Mouse (Mus musculus): Measurements from ENCODE around the gene Gm12248.
"Not testable (repeated sequence)": the region's sequence is repeated elsewhere in the genome, so short reads cannot be mapped to it uniquely, and the experiment has no call there.

Gm12248 gene

GRCm38 (mm10) chr11:58102581-58103343 lies 9.8 kb upstream of the Gm12248 start:
- no peak for DNase-seq (ENCODE audit: extremely low spot score, low read depth, low spot score)

- DNase-seq (ENCODE audit: extremely low spot score, low read depth, low spot score) = no peak
Measured at GRCm38 (mm10) chr11:58102146-58102545, 9.2 kb upstream of the Gm12248 start.

GRCm38 (mm10) chr11:58101194-58101720 lies 8.3 kb upstream of the Gm12248 start:
- no peak for DNase-seq (ENCODE audit: extremely low spot score, low read depth, low spot score)

- DNase-seq (ENCODE audit: extremely low spot score, low read depth, low spot score) = no peak
Measured at GRCm38 (mm10) chr11:58100006-58100405, 7.1 kb upstream of the Gm12248 start.

- not testable (repeated sequence) for DNase-seq (ENCODE audit: extremely low spot score, low read depth, low spot score)
Measured at GRCm38 (mm10) chr11:58098366-58098720, 5.4 kb upstream of the Gm12248 start.

DNA sequence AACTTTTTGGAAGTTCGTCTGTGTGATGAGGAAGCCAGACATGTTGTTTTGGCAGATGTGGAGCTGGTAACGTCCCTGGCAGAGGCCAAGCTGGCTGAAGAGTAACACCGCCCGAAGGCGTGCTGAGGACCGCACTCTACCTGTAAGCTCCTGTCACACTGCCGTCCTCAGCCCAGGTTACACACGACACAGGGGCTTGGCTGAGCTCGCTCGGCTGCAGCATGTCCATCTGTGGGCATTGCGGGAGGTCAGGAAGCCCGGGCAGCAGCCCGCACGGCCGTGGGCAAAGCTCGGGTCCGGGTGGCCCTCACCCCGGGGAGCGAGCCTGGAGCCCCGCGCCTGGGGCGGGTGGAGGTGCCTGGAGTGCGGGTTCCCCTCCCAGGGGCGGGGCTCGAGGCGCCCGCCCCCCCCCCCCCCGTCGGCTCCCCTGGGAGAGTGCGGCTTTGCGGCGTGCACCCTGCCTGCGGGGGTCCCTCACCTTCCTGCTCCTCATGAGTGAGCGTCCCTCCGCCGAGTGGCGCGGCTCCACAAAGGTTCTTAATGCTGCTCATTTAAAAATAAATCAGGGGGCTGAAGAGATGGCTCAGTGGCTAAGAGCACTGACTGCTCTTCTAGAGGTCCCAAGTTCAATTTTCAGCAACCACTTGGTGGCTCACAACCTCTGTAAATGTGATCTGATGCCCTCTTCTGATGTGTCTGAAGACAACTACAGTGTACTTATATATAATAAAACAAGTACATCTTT lies 4.9 kb upstream of the Gm12248 start:
- DNase-seq (ENCODE audit: extremely low spot score, low read depth, low spot score) = no peak

DNA sequence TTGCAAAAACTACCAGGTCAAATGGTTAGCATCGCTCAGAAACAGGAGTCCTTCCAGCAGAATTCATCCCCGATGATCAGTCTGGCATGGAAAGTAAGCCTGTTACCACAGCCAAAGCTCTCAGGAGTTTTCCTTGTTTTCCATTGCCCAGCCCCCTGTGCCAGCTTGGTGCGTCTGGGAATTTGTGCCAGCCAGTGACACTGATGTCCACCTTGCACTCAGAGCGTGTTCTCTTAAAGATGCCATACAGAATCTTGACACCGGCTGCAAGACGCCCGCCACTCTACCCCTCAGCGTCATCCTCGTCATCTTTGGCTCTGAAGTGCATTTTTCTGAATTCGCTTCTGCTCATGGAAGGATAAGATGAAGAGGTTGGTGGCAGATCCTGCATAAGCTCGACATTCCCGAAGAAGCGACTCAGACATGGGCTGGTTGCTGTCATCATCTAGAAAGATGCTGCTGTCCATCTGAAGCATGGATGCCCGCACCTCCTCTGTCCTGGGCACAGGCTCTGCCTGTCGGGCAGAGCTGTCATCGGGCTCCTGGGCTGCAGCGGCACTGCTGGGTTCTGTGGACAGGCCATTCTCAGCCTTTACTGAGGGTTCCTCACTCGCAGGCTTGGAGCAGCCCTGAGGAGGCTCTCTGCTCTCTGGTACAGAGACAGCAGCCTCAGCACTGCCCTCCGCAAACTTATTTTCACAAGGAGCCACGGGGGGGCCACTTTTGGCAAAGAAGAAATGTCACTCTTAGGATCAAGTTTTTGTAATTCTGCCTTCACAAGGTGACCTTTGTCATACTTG lies 4.1 kb upstream of the Gm12248 start:
- no peak for DNase-seq (ENCODE audit: extremely low spot score, low read depth, low spot score)

DNA sequence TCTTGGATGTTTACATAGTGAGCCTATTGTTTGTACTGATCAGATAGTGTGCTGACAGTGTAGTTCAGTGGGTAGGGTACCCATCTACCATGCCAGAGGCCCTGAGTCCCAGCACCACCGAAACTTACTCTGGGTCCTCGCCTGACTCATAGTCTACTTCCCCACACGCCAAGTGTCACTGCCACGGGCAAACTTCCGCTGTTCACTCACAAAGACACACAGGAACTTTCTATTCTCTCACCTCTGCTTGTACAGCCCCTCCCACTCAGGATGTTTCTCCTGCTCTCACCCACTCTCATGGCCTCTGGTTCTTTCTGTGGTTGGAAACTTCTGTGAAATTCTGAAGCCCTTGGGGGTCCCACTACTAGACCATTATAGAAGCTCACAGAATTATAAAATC lies 3.2 kb upstream of the Gm12248 start:
- DNase-seq (ENCODE audit: extremely low spot score, low read depth, low spot score) = no peak

DNA sequence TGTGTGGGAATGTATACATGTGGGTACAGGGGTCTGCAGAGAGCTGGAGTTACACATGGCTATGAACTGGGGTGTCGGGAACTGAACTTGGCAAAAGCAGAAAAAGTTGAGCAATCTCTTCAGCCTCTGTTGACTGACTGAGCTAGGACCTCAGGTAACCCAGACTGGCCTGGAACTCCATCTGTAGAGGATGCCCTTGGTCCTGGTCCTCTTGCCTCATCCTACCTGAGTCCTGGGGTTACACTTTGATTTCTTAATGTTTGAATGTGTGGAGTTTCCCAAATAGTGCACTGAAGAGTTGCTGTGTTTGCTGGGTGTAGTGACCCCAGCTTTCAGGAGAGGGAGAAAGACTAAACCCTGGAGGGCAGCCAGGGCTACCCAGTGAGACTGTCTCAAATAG lies 2.6 kb upstream of the Gm12248 start:
- no peak for DNase-seq (ENCODE audit: extremely low spot score, low read depth, low spot score)

GRCm38 (mm10) chr11:58094766-58095165 lies 1.8 kb upstream of the Gm12248 start:
- DNase-seq (ENCODE audit: extremely low spot score, low read depth, low spot score) = no peak

DNA sequence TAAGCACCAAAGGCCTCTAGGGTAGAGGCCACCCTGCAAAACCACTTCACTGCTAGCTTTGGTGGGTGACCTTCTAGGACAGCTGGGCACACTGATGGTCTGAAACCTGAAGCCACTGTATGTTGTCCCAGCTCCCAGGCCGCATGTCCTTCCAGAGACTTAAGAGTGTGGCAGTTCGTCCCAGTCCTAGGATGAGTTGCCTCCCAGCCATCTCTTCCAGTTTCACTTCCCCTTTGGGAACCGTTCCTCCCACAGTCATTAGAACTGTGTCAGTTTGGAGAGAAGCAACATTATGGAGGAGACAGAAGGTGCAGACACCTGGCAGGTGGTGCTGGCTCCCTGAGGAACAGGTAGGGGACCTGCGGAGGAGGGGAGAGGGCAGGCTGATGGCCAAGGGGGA lies 393 bp downstream of the Gm12248 start:
- DNase-seq (ENCODE audit: extremely low spot score, low read depth, low spot score) = no peak

- no peak for DNase-seq (ENCODE audit: extremely low spot score, low read depth, low spot score)
Measured at GRCm38 (mm10) chr11:58081716-58082115, 11.2 kb downstream of the Gm12248 start.

GRCm38 (mm10) chr11:58077270-58077669 lies 15.7 kb downstream of the Gm12248 start:
- DNase-seq (ENCODE audit: extremely low spot score, low read depth, low spot score) = no peak

DNA sequence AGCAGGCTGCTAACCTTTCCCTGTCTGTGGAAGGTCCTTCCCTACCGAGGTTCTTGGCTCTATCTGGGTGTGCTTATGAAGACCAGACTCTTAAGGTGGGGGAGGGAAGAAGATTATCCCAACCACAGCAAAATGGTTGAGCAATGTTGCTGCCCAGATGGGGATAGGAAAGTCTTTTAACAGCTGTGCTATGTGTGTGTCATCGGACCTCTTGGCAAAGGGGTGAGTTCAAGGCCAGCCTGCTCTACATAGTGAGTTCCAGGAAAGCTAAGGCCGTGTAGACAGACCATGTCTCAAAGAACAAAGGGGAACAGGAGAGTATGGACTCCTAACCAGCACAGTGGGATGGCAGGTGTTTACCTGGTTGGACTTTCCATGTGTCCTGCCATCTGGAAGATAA lies 20.0 kb downstream of the Gm12248 start:
- no peak for DNase-seq (ENCODE audit: extremely low spot score, low read depth, low spot score)

- DNase-seq (ENCODE audit: extremely low spot score, low read depth, low spot score) = no peak
Measured at GRCm38 (mm10) chr11:58065025-58065424, 27.9 kb downstream of the Gm12248 start.

GRCm38 (mm10) chr11:58062586-58062985 lies 30.3 kb downstream of the Gm12248 start:
- DNase-seq (ENCODE audit: extremely low spot score, low read depth, low spot score) = no peak

DNA sequence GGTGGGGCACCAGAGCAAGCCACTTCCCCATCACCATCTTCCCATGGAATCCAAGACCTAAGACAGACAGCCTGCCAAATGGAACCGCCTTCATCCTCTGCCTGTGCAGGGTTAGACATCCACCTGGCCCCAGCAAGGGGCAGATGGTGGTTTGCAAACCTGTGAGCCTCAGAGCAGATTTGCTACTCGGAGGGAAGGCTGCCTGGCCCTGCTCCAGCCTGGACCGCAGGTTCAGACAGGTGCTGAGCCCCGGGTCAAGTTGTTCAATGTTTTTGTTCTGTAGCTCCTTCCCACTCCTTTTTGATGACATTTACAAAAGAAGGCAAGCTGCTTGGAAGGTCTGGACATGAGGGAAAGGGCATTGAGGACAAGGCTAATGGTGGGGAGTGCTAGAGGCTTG lies 31.7 kb downstream of the Gm12248 start:
- not testable (repeated sequence) for DNase-seq (ENCODE audit: extremely low spot score, low read depth, low spot score)

GRCm38 (mm10) chr11:58059752-58060151 lies 33.2 kb downstream of the Gm12248 start:
- not testable (repeated sequence) for DNase-seq (ENCODE audit: extremely low spot score, low read depth, low spot score)

GRCm38 (mm10) chr11:58057455-58057854 lies 35.5 kb downstream of the Gm12248 start:
- no peak for DNase-seq (ENCODE audit: extremely low spot score, low read depth, low spot score)

DNA sequence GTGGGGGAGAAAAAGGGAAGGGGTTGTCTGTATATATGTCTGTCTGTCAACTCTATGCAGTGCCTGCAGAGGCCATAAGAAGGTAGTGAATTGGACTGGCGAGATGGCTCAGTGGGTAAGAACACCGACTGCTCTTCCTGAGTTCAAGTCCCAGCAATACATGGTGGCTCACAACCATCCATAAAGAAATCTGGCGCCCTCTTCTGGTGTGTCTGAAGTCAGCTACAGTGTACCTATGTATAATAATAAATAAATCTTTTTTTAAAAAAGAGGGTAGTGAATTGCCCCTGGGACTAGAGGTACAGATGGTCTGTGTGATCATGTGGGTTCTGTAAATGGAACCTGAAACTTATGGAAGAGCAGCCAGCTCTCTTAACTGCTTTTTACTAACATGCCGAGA lies 46.5 kb downstream of the Gm12248 start:
- DNase-seq (ENCODE audit: extremely low spot score, low read depth, low spot score) = no peak

DNA sequence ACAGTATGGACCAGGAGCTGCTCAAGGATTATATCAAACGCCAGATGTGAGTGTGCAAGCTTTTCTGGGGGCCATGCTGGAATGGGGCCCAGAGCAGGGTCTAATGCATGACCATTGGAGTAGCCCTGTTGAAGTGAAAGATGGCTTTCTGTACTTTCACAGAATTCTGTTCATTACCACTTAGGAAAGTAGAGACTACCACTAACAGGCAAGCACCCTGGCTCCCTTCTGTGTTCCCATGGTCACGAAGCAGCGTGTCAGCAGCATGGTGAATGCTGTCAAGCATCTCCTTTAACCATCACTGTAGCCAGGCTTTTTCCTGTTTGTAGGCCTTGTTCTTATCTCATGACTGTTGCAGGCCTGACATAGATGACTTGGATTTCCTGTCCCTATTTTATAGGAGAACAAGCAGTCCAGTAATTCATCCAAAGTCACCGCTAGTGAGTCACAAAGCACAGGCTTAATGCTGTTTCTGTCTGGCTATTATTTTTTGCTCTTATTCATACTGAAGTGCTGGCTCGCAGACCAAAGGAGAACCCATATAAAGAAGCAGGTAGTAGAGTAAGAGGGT lies 50.0 kb downstream of the Gm12248 start:
- no peak for DNase-seq (ENCODE audit: extremely low spot score, low read depth, low spot score)
